Mouse (Mus musculus) induced T-regulatory cell, adult 2 months (primary cell): ENCODE data around the gene Prpf6.
A peak's percentile ranks its signal among the peaks of the same experiment; 100 is the strongest.

Experiments
- DNase-seq: peaks from one replicate; pipeline ENCODE4 v3.0.0-alpha.2; 2012; ENCODE audit warnings: low read depth

Gene Prpf6

DNA sequence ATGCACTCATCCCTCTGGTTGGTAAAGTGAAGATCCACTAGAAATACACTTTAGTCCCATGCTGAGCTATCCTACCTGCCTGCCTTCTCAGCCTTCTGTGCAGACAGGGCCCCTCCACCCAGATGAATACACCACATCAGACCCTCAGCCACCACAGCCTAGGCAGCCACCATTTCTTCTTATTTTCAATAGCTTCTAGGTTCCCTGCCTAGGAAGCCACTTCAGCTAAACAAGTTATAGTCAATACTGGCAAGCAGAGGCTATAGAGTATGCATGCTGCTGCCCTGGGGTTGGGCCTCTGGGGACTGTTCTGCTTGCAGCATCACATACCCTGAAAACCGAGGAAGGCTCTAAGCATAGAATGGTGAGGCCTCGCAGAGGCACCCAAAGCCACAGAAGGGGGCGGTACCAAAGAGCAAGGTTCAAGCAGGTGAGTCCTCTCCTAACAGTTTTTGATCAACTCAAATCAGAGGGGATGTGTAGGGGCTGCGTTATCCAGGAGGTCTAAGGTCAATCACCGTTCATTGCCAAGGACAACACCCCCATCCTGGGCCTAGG lies at the start of gene Prpf6:
Gene Prpf6, plus strand, starts transcription at position 341 of the 558 bp plus-strand sequence.
- peak; percentile 70 for DNase-seq

DNA sequence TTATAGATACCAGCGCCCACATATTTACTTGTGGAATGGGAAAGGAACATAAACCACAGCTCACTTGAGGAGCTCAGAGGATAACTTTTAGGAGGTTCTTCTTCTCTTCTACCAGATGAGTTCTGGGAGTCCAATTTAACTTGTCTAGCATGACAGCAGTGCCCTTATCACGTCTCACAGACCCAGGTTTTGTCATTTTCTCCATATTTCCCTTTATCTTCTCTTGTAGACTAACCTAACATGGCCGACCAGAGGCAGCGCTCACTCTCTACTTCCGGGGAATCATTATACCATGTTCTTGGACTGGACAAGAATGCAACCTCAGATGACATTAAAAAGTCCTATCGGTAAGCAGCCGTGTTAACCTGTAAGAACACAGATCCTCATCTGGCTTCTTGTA lies 45.5 kb upstream of the Prpf6 start:
- DNase-seq: no peak

DNA sequence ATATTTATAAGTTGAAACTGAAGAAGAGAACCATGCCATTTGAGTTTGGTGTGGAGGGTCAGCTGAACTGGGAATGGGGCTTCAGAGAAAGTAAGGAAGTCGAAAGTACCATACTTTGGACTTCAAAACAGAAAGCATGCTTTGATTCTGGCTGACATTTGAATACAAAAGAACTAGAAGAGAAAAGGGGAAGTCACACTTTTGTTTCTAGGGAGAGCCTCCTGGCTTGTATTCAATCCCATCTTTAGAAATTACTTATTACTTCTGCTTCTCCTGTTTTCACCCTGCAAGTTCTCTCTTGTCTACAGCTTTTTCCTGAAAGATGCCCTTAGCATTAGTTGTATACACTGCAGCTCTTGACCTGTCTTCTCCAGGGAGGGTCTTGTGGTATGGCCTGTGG lies 43.4 kb upstream of the Prpf6 start:
- DNase-seq: no peak

GRCm38 (mm10) chr2:181548682-181549081 lies 43.0 kb upstream of the Prpf6 start:
- no peak for DNase-seq

DNA sequence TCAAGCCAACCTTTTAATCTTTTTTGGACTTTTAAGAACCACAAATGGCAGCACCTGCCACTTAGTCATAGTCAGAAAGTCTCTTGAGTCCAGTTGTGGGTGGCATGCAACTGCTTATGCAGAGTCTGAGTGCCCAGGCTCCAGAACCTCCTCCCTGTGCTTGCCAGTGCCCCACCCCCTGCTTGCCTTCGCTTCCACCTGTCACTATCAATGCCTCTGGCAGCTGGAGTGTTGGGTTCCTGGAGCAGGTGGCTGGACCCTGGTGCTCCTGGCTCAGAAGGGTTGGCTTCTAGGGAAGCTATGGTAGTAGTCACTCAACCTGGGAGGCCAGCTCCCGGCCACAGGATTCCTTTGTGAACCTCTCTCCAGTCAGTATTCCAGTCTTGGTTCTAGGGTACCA lies 41.4 kb upstream of the Prpf6 start:
- DNase-seq: no peak

- DNase-seq: no peak
Measured at GRCm38 (mm10) chr2:181553772-181554171, 37.9 kb upstream of the Prpf6 start.

- no peak for DNase-seq
Measured at GRCm38 (mm10) chr2:181567338-181567737, 24.3 kb upstream of the Prpf6 start.

DNA sequence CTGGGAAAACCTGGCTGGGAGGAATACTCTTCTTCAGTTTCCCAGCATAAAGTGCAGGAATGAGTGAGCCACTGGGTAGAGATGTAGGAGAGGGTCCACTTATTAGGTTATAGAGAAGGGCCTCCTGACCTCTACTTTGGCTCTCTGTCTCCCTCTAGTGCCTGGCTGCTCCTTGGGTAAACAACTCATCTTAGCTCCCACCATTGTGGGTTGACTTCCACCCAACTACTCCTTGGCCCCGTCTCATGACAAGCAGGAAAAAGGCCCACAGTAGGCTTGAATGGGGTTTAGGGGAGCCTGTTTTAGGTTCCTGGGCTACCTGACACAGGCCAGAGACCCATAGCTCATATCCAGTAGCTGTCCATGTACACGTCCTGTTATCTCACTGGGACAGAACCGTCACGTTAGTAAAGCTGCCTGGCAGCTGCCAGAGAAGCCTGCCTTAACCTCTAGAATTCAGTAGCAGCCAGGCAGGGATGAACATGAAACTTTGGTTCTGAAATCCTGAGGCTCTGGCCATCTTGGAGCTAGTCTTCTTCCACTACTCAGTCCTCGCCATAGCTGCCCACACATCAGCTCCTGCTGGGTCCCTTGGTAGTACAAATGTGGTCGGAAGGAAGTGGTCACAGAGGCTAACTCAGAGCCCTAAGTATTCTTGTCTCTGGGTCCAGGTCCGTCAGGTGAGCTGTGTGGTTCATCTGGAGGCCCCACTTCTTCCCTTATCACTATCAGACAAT lies 23.2 kb upstream of the Prpf6 start:
- DNase-seq: peak; percentile 78

DNA sequence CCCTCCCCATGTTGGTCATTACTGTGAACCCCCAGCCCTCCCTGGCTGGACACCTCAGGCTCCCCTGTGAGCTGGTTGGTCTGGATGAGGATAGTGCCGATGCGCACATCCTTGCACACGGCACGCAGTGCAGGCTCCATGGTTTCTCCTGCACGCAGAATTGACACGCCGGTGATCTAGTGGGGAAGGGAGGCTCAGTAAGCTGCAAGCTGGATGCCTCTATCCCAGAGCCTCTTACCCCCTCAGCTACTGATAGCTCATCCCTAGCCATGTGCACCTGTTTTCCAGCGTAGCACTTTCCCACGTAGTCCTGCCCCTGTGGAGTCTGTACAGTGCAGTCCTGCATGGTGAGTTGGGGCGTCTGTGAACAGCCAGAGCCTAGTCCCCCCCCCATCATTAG lies 21.8 kb upstream of the Prpf6 start:
- no peak for DNase-seq

DNA sequence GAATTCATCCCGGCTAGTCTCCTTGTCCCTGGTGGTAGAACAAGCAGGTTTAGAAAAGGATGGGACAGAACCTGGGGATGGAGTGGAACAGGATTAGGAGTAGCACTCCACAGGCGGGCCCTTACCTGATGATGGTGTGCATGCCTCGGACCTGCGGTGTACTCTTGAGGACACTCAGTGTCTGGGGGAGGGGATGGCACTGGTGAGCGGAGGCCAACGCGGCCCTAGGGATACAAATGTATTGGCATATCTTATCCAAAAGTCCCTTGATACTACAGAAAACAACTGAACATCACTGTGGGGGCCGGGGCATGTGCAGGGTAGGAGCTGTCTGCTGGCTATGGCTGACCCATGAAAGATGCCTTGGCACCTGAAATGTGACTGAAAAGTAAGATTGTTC lies 21.3 kb upstream of the Prpf6 start:
- DNase-seq: no peak

DNA sequence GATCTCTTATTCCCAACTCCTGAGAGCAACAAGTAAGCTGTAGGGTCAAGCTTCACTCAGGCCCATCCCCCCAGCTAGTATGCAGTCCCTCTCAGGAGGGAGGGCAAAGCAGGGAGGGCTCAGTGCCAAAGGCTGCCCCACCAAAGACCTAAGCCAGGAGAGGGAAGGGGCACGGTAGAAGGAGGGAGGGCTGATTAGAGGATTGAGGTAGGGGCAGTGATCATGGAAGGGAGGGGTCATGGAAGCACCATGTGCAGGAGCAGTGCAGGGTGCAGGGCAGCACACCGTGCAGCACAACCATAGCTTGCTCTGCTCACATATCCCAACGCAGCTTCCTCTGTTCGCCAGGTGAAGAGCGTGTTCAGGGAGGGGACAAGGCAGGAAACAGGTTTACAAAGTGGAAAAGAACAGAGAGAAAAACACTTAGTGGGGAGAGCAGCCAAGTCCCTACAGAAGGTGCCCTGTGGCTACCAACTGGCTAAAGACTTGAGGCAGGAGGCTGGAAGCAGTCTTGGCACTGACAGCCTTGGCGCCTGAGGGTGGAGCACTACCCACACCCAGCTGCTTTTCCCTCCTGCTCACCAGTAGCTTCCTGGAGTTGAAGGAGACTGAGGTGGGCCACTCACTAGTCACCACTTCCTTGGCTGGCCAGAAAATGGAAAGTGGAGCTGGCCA lies 20.6 kb upstream of the Prpf6 start:
- no peak for DNase-seq

DNA sequence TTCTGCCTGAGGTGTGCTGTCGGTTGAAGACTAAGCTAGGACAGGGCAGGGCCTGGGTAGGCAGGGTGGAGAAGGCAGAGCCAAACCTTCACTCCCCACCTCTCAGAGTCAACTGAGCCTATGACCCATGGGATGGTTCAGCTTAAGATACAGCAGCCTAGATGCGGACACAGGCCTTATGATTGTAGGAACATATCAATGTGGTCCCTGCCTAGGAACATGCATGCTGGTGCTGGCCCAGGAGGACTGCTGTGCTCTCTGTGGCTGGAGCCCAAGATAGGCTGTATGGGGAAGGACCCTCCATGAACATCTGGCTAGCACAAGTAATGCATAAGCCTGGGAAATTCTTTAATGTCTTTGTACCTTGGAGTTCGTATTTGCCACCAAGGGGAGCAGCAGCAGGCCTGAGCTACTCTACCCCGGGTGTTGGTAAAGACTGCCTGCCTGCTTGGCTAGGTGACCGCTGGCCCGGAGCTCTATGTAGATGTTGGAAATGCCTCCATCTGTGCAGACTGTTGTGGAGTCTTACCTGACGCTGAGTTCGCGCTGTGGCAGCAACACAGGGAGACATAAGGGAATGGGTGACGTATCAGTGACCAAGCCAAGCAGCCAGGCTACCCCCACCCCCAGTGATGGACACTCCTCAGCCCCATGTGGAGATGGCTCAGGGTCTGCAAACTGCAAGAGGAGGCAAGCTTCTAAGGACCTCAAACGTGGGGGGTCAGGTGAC lies 19.6 kb upstream of the Prpf6 start:
- no peak for DNase-seq

- DNase-seq: no peak
Measured at GRCm38 (mm10) chr2:181572921-181573920, 18.4 kb upstream of the Prpf6 start.

DNA sequence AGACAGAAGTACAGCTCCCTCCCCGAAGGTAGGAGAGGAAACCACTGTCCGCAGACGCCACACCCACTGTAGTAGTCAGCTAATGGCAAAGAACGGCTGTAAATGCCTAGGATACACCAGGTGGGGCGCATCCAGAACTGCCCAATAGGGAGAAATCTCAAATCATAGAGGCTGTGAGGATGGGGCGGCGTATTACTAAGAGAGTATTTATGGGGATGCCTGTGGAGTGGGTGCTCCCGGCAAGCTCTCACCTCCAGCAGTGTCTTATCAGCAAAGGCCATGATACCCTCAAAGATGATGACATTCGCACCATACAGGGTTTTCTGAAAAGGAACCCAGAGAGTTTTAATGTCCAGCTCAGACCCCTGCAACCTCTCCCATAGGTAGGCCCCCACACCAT lies 17.7 kb upstream of the Prpf6 start:
- DNase-seq: no peak

DNA sequence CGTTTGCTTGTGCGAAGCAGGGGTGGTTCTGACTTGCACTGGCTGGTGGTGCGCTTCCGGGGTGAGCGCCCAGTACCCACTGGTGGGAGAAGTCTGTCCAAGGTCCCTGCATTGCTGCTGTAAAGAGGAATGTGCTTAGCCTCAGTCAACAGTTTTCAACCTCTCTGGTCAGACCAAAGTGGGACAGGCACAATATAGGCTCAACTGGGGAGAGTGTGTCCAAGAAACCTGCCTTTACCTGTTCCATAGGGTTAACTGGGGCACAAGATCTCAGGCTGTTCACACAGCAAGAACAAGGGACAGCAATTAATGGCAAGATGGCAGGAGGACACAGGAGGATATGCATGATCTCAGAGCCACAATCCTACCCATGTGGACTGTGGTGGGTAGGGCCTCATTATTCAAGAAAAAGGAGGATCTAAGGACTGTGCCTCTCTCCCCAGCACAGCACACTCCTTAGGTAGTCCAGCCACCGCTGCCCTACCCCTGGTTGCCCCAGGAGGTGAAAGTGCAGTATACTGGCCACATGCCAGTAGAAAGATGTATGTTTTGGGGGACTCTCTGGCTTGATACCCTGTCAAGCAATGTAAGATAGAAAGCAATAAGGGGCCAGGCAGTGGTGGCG lies 16.6 kb upstream of the Prpf6 start:
- DNase-seq: no peak

- no peak for DNase-seq
Measured at GRCm38 (mm10) chr2:181576613-181577012, 15.1 kb upstream of the Prpf6 start.

DNA sequence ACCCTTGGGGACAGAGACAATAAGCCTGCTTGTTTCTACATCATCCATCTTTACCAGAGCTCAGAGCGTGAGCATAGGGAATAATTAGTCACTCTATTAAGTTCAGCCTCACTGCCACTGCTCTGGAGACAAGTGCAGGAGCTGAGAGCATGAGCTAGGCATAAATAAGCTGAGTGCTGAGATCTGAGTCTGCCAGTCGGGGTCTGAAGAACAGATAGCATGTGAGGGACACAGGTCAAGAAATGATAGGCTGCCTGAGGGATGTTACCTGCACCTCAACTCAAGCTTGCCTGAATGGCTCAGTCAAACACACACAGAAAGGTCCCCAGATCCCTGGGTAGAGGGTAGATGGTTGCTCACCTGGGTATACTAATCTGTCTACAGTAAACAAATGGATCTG lies 14.5 kb upstream of the Prpf6 start:
- no peak for DNase-seq

DNA sequence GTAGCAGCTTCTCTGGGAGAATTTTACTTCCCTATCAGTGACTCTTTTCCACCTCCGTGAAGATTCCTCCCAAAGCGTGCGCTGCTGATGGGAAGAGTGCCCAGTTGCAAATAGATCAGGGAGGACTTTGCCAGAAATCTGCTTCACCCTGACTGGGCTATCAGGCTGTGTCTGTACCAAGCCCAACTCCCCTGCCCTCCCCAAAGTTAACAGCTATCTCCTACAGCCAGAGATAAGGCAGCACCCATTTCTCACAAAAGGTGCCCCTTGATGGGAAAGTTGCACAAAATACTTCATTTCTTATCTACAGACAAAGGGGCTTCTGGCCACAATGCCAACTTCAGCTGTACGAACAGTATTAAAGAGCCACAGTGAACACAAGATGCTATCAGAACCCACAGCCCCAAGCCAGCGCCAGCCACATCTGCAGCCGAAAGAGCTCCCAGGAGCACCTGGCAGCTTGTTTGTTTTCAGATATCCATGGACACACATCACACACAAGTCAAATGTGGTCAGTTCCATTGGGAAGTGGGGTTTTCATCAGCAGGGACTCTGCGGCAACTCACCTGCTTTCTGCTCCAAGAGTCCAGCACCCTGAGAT lies 13.6 kb upstream of the Prpf6 start:
- DNase-seq: no peak

DNA sequence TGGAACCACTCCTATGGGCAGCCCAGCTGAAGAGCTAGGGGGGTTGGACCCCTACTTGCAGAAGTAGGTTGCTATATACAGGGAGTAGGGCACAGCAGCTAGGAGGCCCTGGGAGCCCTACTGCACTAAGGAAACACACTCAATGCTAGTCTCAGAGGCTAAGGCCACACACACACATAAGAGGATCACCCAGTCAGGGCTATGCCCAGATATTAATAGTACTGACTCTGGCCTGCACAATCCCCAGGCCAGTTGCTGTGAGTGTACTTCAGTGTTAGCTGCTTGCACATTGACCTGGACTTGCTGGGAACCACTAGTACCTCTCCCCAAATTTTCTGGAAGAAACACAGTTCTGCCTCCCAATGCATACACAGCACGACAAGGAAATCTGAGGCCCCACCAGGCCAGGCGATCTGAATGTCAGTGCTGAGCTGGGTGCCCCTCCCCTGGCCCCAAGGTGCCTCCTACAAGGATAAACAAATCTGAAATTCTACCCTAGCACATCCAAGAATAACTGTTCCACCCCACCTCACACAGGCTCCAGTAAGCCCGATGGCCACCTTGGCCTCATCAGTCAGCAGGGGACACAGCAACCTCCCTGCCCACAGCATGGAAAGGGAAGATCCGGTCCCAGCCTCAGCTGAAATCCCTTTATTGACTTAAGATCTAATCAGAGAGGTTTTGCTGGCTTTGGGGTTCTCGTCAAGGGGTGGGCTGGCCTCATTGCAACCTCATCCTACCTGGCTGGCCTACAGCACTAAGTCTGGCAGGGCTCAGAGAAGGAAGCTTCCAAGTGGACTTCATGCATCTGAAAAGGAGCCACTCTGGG lies 12.7 kb upstream of the Prpf6 start:
- DNase-seq: no peak

GRCm38 (mm10) chr2:181579681-181580080 lies 12.0 kb upstream of the Prpf6 start:
- DNase-seq: no peak
